Mouse (Mus musculus) hindbrain, embryonic 16.5 days (tissue): ENCODE data around the gene Arhgap18. TPM values are rescaled to one million over a fixed set of nuclear protein-coding genes. Genes with fewer than 3 reads are reported as not detected.
A peak's percentile ranks its signal among the peaks of the same experiment; 100 is the strongest.

ENCODE experiments used
- ATAC-seq: fragments of 200-750 bp; cut with Nextera tagmentation; 2 replicates; pipeline ENCODE4 v1.8.0; 2017; ENCODE audit warnings: moderate TSS enrichment, moderate library complexity
- H3K27ac ChIP-seq: fragments of 300-500 bp; sonication (generic); 2 replicates; pipeline ENCODE4 v1.5.1; 2014; ENCODE audit warnings: low read depth, mild to moderate bottlenecking, control low read depth, low read length, moderate library complexity
- H3K27me3 ChIP-seq: fragments of 300-500 bp; sonication (generic); replicated peaks from 2 replicates; pipeline ENCODE4 v1.6.1; 2014; ENCODE audit warnings: low read length; ENCODE audit not compliant: control insufficient read depth, insufficient read depth
- H3K36me3 ChIP-seq: fragments of 300-500 bp; sonication (generic); 2 replicates; pipeline ENCODE4 v1.6.1; 2014; ENCODE audit warnings: mild to moderate bottlenecking, low read length, moderate library complexity, mixed read lengths; ENCODE audit not compliant: control insufficient read depth, insufficient read depth
- H3K4me1 ChIP-seq: fragments of 300-500 bp; sonication (generic); 2 replicates; pipeline ENCODE4 v1.6.1; 2014; ENCODE audit warnings: low read depth, low read length; ENCODE audit not compliant: control insufficient read depth, insufficient read depth
- H3K4me2 ChIP-seq: fragments of 300-500 bp; sonication (generic); 2 replicates; pipeline ENCODE4 v1.6.1; 2014; ENCODE audit warnings: mild to moderate bottlenecking, low read length, control low read depth, moderate library complexity
- H3K4me3 ChIP-seq: fragments of 300-500 bp; sonication (generic); 2 replicates; pipeline ENCODE4 v1.5.1; 2014; ENCODE audit warnings: mild to moderate bottlenecking, low read length, control low read depth, moderate library complexity
- H3K9ac ChIP-seq: fragments of 300-500 bp; sonication (generic); 2 replicates; pipeline ENCODE4 v1.6.1; 2014; ENCODE audit warnings: low read depth, mild to moderate bottlenecking, control low read depth, low read length, moderate library complexity
- H3K9me3 ChIP-seq: fragments of 300-500 bp; sonication (generic); 2 replicates; pipeline ENCODE4 v1.6.1; 2014; ENCODE audit warnings: mild to moderate bottlenecking, low read length, moderate library complexity; ENCODE audit not compliant: control insufficient read depth
- WGBS: fragments of 180-500 bp; shearing (Covaris S2); extraction: QIAGEN DNeasy Blood & Tissue Kit; methylation state at CpG from one replicate; pipeline ENCODE4 v1.1.7; 2014; 5-methylcytosine and 5-hydroxymethylcytosine counted together
- polyA plus RNA-seq: library from polyadenylated mRNA; unstranded; fragments of >200 nt; fragmentation: Nextera tagmentation; extraction: Ambion mirVana; gene quantifications from 2 replicates; pipeline ENCODE4 v1.2.1, GENCODE M21; 2015

The Arhgap18 gene
- 12.6 and 12.8 TPM in 2 replicates for polyA plus RNA-seq

- Histone ChIP-seq H3K9ac (no peak within 1 kb of the TSS), H3K36me3 (no peaks in the 10 kb centered on the region), H3K4me3 (no peak within 1 kb of the TSS), H3K4me2 (no peak within 1 kb of the TSS; the same call in none of the 2 replicates), H3K4me1 (peaks cover 3% of the 10 kb centered on the region; the same call in 1 of the 2 replicates), H3K27me3 (no peaks in the 10 kb centered on the region), H3K9me3 (no peaks in the 10 kb centered on the region), H3K27ac (peak within 1 kb of the TSS; percentile 55)
- ATAC-seq = peak; percentile 70
- 71% methylated on average over 11 of the region's 11 CpGs for WGBS
These were observed at the start of gene Arhgap18 for GRCm38 (mm10) chr10:26752929-26753567. Gene Arhgap18 (plus strand): TSS chr10:26753421.

- Histone ChIP-seq H3K27me3 (no peaks in the 10 kb centered on the region), H3K4me2 (no peak overlapping the region), H3K9ac (no peak overlapping the region), H3K27ac (no peak overlapping the region), H3K4me3 (no peak overlapping the region), H3K9me3 (no peaks in the 10 kb centered on the region), H3K36me3 (no peaks in the 10 kb centered on the region), H3K4me1 (no peaks in the 10 kb centered on the region)
- 0 out of 2 replicates have a peak, but pooled peaks have one; percentile 24 for ATAC-seq
- 93% methylated on average over 7 of the region's 7 CpGs for WGBS
These were observed 42.7 kb upstream of the Arhgap18 start for GRCm38 (mm10) chr10:26710458-26711011.

GRCm38 (mm10) chr10:26711068-26711467 lies 42.2 kb upstream of the Arhgap18 start:
- peak; percentile 60; the same call in 1 of the 2 replicates for ATAC-seq
- no peaks in the 10 kb centered on the region for H3K27me3 ChIP-seq
- no peaks in the 10 kb centered on the region for H3K9me3 ChIP-seq
- no peak overlapping the region for H3K9ac ChIP-seq
- no peaks in the 10 kb centered on the region for H3K4me1 ChIP-seq
- H3K4me2 ChIP-seq = no peak overlapping the region
- no peak overlapping the region for H3K4me3 ChIP-seq
- no peaks in the 10 kb centered on the region for H3K36me3 ChIP-seq
- WGBS = 3% methylated on average over 3 of the region's 3 CpGs
- H3K27ac ChIP-seq = no peak overlapping the region

GRCm38 (mm10) chr10:26713986-26714385 lies 39.2 kb upstream of the Arhgap18 start:
- Histone ChIP-seq H3K9me3 (no peaks in the 10 kb centered on the region), H3K4me2 (no peak overlapping the region), H3K27me3 (no peaks in the 10 kb centered on the region), H3K9ac (no peak overlapping the region), H3K27ac (no peak overlapping the region), H3K4me3 (no peak overlapping the region), H3K36me3 (no peaks in the 10 kb centered on the region), H3K4me1 (no peaks in the 10 kb centered on the region)
- ATAC-seq = no peak
- 42% methylated on average over 3 of the region's 3 CpGs for WGBS

- H3K4me1 ChIP-seq = no peaks in the 10 kb centered on the region
- no peak for ATAC-seq
- no peak overlapping the region for H3K4me3 ChIP-seq
- H3K9me3 ChIP-seq = no peaks in the 10 kb centered on the region
- no peaks in the 10 kb centered on the region for H3K27me3 ChIP-seq
- WGBS = 92% methylated on average over 2 of the region's 2 CpGs
- H3K27ac ChIP-seq = no peak overlapping the region
- no peak overlapping the region for H3K4me2 ChIP-seq
- no peak overlapping the region for H3K9ac ChIP-seq
- no peaks in the 10 kb centered on the region for H3K36me3 ChIP-seq
These were observed 28.5 kb upstream of the Arhgap18 start for GRCm38 (mm10) chr10:26724704-26725103.

GRCm38 (mm10) chr10:26725255-26725654 lies 28.0 kb upstream of the Arhgap18 start:
- Histone ChIP-seq H3K9me3 (no peaks in the 10 kb centered on the region), H3K4me1 (no peaks in the 10 kb centered on the region), H3K9ac (no peak overlapping the region), H3K4me3 (no peak overlapping the region), H3K27ac (no peak overlapping the region), H3K27me3 (no peaks in the 10 kb centered on the region), H3K36me3 (no peaks in the 10 kb centered on the region), H3K4me2 (no peak overlapping the region)
- WGBS = 89% methylated on average over 3 of the region's 3 CpGs
- no peak for ATAC-seq

GRCm38 (mm10) chr10:26750827-26751226 lies 2.4 kb upstream of the Arhgap18 start:
- Histone ChIP-seq H3K27me3 (no peaks in the 10 kb centered on the region), H3K27ac (no peak overlapping the region), H3K36me3 (no peaks in the 10 kb centered on the region), H3K4me2 (no peak overlapping the region), H3K9ac (no peak overlapping the region), H3K9me3 (no peaks in the 10 kb centered on the region), H3K4me1 (peaks cover 3% of the 10 kb centered on the region; the same call in 1 of the 2 replicates), H3K4me3 (no peak overlapping the region)
- 80% methylated on average over 3 of the region's 3 CpGs for WGBS
- no peak for ATAC-seq

- Histone ChIP-seq H3K9me3 (no peaks in the 10 kb centered on the region), H3K4me2 (no peak overlapping the region; the same call in none of the 2 replicates), H3K27me3 (no peaks in the 10 kb centered on the region), H3K36me3 (no peaks in the 10 kb centered on the region), H3K9ac (no peak overlapping the region), H3K27ac (peak overlapping the region; percentile 55), H3K4me1 (peaks cover 3% of the 10 kb centered on the region; the same call in 1 of the 2 replicates), H3K4me3 (no peak overlapping the region)
- ATAC-seq = peak; percentile 78
- 61% methylated on average over 16 of the region's 16 CpGs for WGBS
These were observed 925 bp upstream of the Arhgap18 start for GRCm38 (mm10) chr10:26752064-26752928.

- no peak overlapping the region for H3K9ac ChIP-seq
These were observed 785 bp downstream of the Arhgap18 start for GRCm38 (mm10) chr10:26754006-26754405.

More at GRCm38 (mm10) chr10:26754006-26754405, 785 bp downstream of the Arhgap18 start:
- Histone ChIP-seq H3K36me3 (no peaks in the 10 kb centered on the region), H3K27me3 (no peaks in the 10 kb centered on the region), H3K27ac (no peak overlapping the region), H3K4me2 (no peak overlapping the region), H3K4me1 (peaks cover 3% of the 10 kb centered on the region; the same call in 1 of the 2 replicates), H3K4me3 (no peak overlapping the region), H3K9me3 (no peaks in the 10 kb centered on the region)
- 90% methylated on average over 6 of the region's 6 CpGs for WGBS
- ATAC-seq = no peak
